Mouse (Mus musculus) neural tube, embryonic 11.5 days (tissue): ENCODE data around the gene Sema5b. TPM values are rescaled to one million over a fixed set of nuclear protein-coding genes. Genes with fewer than 3 reads are reported as not detected.
A peak's percentile ranks its signal among the peaks of the same experiment; 100 is the strongest.

Source experiments
- ATAC-seq: fragments of 200-750 bp; cut with Nextera tagmentation; 2 replicates; pipeline ENCODE4 v1.8.0; 2017; ENCODE audit warnings: moderate number of reproducible peaks, mild to moderate bottlenecking, moderate TSS enrichment, moderate library complexity; ENCODE audit not compliant: insufficient read depth, low FRiP score, low TSS enrichment
- DNase-seq: peaks from one replicate; pipeline ENCODE4 v3.0.0-alpha.2; 2015; ENCODE audit warnings: low spot score
- H3K27ac ChIP-seq: fragments of 300-500 bp; sonication (generic); 2 replicates; pipeline ENCODE4 v1.5.1; 2014; ENCODE audit warnings: low read depth, mild to moderate bottlenecking, low read length
- H3K27me3 ChIP-seq: fragments of 300-500 bp; sonication (generic); 2 replicates; pipeline ENCODE4 v1.6.1; 2014; ENCODE audit warnings: mild to moderate bottlenecking, low read length, mixed read lengths; ENCODE audit not compliant: control insufficient read depth, insufficient read depth
- H3K36me3 ChIP-seq: fragments of 300-500 bp; sonication (generic); 2 replicates; pipeline ENCODE4 v1.6.1; 2014; ENCODE audit warnings: mild to moderate bottlenecking, low read length, moderate library complexity, mixed read lengths; ENCODE audit not compliant: control insufficient read depth, insufficient read depth
- H3K4me1 ChIP-seq: fragments of 300-500 bp; sonication (generic); 2 replicates; pipeline ENCODE4 v1.6.1; 2014; ENCODE audit warnings: low read length, mixed read lengths; ENCODE audit not compliant: control insufficient read depth, insufficient read depth
- H3K4me2 ChIP-seq: fragments of 300-500 bp; sonication (generic); 2 replicates; pipeline ENCODE4 v1.6.1; 2014; ENCODE audit warnings: low read depth, mild to moderate bottlenecking, moderate library complexity
- H3K4me3 ChIP-seq: fragments of 300-500 bp; sonication (generic); 2 replicates; pipeline ENCODE4 v1.5.1; 2014; ENCODE audit warnings: low read depth, low read length
- H3K9ac ChIP-seq: fragments of 300-500 bp; sonication (generic); 2 replicates; pipeline ENCODE4 v1.6.1; 2014; ENCODE audit warnings: mild to moderate bottlenecking, low read length
- H3K9me3 ChIP-seq: fragments of 300-500 bp; sonication (generic); 2 replicates; pipeline ENCODE4 v1.6.1; 2016; ENCODE audit warnings: low read length; ENCODE audit not compliant: control insufficient read depth
- WGBS: fragments of 180-500 bp; shearing (Covaris S2); extraction: QIAGEN DNeasy Blood & Tissue Kit; methylation state at CpG from one replicate; pipeline ENCODE4 v1.1.7; 2014; 5-methylcytosine and 5-hydroxymethylcytosine counted together
- polyA plus RNA-seq: library from polyadenylated mRNA; unstranded; fragments of >200 nt; fragmentation: Nextera tagmentation; extraction: Ambion mirVana; gene quantifications from 2 replicates; pipeline ENCODE4 v1.2.1, GENCODE M21; 2014

Sema5b gene
- polyA plus RNA-seq, 1 experiment from 2014 or later = 28.1 TPM

GRCm38 (mm10) chr16:35624877-35625276, 83.9 kb downstream of the Sema5b start:
- H3K9me3 ChIP-seq = no peaks in the 10 kb centered on the region
- no peaks in the 10 kb centered on the region for H3K4me1 ChIP-seq
- no peaks in the 10 kb centered on the region for H3K27me3 ChIP-seq
- H3K4me2 ChIP-seq = no peak overlapping the region
- 69% methylated on average over 6 of the region's 6 CpGs for WGBS
- H3K36me3 ChIP-seq = no peaks in the 10 kb centered on the region; the same call in 1 of the 2 replicates
- no peak overlapping the region for H3K27ac ChIP-seq
- no peak overlapping the region for H3K4me3 ChIP-seq
- no peak overlapping the region for H3K9ac ChIP-seq
- DNase-seq (no peak), ATAC-seq (no peak)

- DNase-seq = no peak
- no peaks in the 10 kb centered on the region for H3K9me3 ChIP-seq
- no peak overlapping the region for H3K4me2 ChIP-seq
- H3K27ac ChIP-seq = no peak overlapping the region; the same call in 1 of the 2 replicates
- no peaks in the 10 kb centered on the region for H3K27me3 ChIP-seq
- no peak overlapping the region for H3K4me3 ChIP-seq
- H3K36me3 ChIP-seq = no peaks in the 10 kb centered on the region; the same call in 1 of the 2 replicates
- H3K4me1 ChIP-seq = no peaks in the 10 kb centered on the region
- WGBS = 80% methylated on average over 16 of the region's 16 CpGs
- ATAC-seq = no peak
- no peak overlapping the region for H3K9ac ChIP-seq
These were observed 84.5 kb downstream of the Sema5b start for GRCm38 (mm10) chr16:35625286-35626020.

- Histone ChIP-seq H3K4me1 (0 out of 2 replicates have a peak, but pooled peaks cover 2% of the 10 kb centered on the region), H3K36me3 (no peaks in the 10 kb centered on the region; the same call in 1 of the 2 replicates), H3K27ac (no peak overlapping the region), H3K27me3 (no peaks in the 10 kb centered on the region), H3K9ac (no peak overlapping the region), H3K4me3 (no peak overlapping the region), H3K9me3 (no peaks in the 10 kb centered on the region), H3K4me2 (no peak overlapping the region)
- ATAC-seq (peak; percentile 73; the same call in 1 of the 2 replicates), DNase-seq (peak; percentile 81)
- WGBS = 38% methylated on average over 10 of the region's 10 CpGs
These were observed 87.2 kb downstream of the Sema5b start for GRCm38 (mm10) chr16:35627992-35628607.

DNA sequence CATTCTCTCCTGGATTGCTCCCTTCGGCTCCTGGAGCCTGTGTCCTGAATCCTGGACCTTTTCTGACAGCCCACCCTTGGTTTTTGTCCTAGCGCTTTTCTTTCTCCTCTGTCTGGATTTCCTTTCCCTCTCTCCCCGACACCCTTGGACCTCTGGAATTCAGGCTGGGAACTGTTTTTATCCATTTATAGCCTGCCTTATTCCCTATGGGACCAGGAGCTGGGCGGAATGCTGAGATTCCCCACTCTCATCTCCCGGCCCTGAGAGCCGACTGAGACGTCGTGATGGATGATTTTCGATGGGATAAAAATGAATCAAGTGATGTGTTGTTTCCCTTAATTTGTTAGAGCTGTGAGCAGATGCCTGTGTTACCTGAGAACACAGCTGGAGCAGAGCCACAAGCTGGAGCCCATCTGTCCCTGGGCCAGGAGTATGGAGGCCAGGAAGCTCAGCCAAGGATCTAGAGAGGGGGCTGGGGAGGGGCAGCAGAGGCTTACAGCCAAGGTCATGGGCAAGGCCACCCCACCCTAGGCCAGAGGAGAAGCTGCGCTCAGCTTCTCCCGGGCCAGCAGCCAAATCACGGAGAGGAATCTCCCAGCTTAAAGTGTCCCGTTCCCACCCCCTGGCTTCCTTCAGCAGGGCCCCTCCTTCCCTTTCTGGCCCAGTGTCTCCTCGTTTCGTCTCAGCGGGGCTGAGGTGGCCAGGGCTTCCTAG, 89.7 kb downstream of the Sema5b start:
- Histone ChIP-seq H3K36me3 (no peaks in the 10 kb centered on the region; the same call in 1 of the 2 replicates), H3K4me3 (no peak overlapping the region), H3K27ac (no peak overlapping the region; the same call in 1 of the 2 replicates), H3K9me3 (no peaks in the 10 kb centered on the region), H3K27me3 (no peaks in the 10 kb centered on the region), H3K4me1 (0 out of 2 replicates have a peak, but pooled peaks cover 2% of the 10 kb centered on the region), H3K4me2 (no peak overlapping the region), H3K9ac (no peak overlapping the region)
- DNase-seq = no peak
- no peak for ATAC-seq
- 73% methylated on average over 16 of the region's 16 CpGs for WGBS

DNA sequence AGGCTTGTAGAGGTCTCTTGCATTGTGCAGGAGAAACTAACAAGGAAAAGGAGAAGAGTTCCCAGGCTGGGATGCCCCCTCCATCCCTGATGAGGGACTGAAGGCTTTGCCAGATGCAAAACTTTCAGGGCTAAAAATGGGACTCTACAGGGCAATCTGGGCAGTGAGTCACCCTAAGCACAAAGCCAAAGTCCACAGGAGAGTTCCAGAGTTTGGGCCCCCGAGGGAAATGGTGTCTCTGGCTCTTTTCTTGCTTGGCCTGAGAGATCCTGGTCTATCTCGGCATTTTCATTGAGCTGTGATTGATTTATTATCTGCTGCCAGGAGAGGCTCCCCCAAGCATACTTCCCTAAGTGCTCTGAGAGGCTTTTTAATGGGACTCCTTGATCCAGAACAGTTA, 92.1 kb downstream of the Sema5b start:
- WGBS = 37% methylated on average over 2 of the region's 2 CpGs
- no peaks in the 10 kb centered on the region for H3K9me3 ChIP-seq
- no peak for DNase-seq
- no peak overlapping the region for H3K27ac ChIP-seq
- no peak overlapping the region for H3K4me2 ChIP-seq
- no peak overlapping the region for H3K9ac ChIP-seq
- H3K4me3 ChIP-seq = no peak overlapping the region
- no peaks in the 10 kb centered on the region for H3K27me3 ChIP-seq
- H3K4me1 ChIP-seq = 0 out of 2 replicates have a peak, but pooled peaks cover 2% of the 10 kb centered on the region
- no peaks in the 10 kb centered on the region; the same call in 1 of the 2 replicates for H3K36me3 ChIP-seq
- ATAC-seq = no peak

- no peak overlapping the region for H3K9ac ChIP-seq
- H3K4me2 ChIP-seq = no peak overlapping the region
- H3K27me3 ChIP-seq = no peaks in the 10 kb centered on the region
- H3K27ac ChIP-seq = no peak overlapping the region
- ATAC-seq = no peak
- H3K9me3 ChIP-seq = no peaks in the 10 kb centered on the region
- H3K36me3 ChIP-seq = no peaks in the 10 kb centered on the region
- 51% methylated on average over 4 of the region's 4 CpGs for WGBS
- H3K4me3 ChIP-seq = no peak overlapping the region
- no peak for DNase-seq
- 0 out of 2 replicates have a peak, but pooled peaks cover 2% of the 10 kb centered on the region for H3K4me1 ChIP-seq
These were observed 94.0 kb downstream of the Sema5b start for GRCm38 (mm10) chr16:35634971-35635370.

- 77% methylated on average over 3 of the region's 3 CpGs for WGBS
- H3K9ac ChIP-seq = no peak overlapping the region
- ATAC-seq = no peak
- no peaks in the 10 kb centered on the region for H3K27me3 ChIP-seq
- DNase-seq = no peak
- no peaks in the 10 kb centered on the region for H3K9me3 ChIP-seq
- H3K4me3 ChIP-seq = no peak overlapping the region
- H3K4me1 ChIP-seq = no peaks in the 10 kb centered on the region
- no peak overlapping the region for H3K27ac ChIP-seq
- H3K4me2 ChIP-seq = no peak overlapping the region
- no peaks in the 10 kb centered on the region for H3K36me3 ChIP-seq
These were observed 98.6 kb downstream of the Sema5b start for GRCm38 (mm10) chr16:35639505-35639904.

DNA sequence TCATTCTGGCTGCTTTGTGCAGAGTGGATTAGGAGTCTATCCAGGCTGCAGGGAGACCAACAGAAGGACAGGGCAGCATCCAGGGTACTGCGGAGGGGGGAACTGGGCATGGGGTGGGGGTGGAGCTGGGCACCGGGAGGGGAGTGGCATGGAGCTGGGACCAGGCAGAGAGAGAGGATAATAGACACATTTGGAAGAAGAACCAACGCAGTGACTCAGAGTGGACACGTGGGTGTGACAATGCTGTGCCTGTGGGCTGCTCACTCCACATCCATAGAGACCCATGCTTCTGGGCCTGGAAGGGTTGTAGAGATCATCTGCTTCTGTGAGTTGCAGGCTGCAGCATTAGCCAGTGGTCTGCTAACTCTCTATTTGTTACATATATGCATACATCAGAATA, 107.9 kb downstream of the Sema5b start:
- no peaks in the 10 kb centered on the region for H3K27me3 ChIP-seq
- 95% methylated on average over 4 of the region's 4 CpGs for WGBS
- DNase-seq (no peak), ATAC-seq (no peak)
- H3K4me2 ChIP-seq = no peak overlapping the region
- H3K27ac ChIP-seq = no peak overlapping the region
- no peaks in the 10 kb centered on the region for H3K4me1 ChIP-seq
- no peaks in the 10 kb centered on the region; the same call in 1 of the 2 replicates for H3K36me3 ChIP-seq
- H3K9ac ChIP-seq = no peak overlapping the region
- no peaks in the 10 kb centered on the region for H3K9me3 ChIP-seq
- no peak overlapping the region for H3K4me3 ChIP-seq
